Mouse (Mus musculus) kidney, adult 11 months (tissue): ENCODE results near the gene Sprr2a3.
"Not testable (repeated sequence)": the region's sequence is repeated elsewhere in the genome, so short reads cannot be mapped to it uniquely, and the experiment has no call there.

Experiments used
- DNase-seq: peaks from one replicate; pipeline ENCODE4 v3.0.0; 2022

Gene Sprr2a3

GRCm38 (mm10) chr3:92285101-92285500, at the start of gene Sprr2a3:
Gene Sprr2a3 (plus strand): TSS chr3:92285417.
- not testable (repeated sequence) for DNase-seq

- DNase-seq, result not testable (repeated sequence)
Observed at GRCm38 (mm10) chr3:92236463-92237189, 48.6 kb upstream of the Sprr2a3 start.

GRCm38 (mm10) chr3:92238736-92239135, 46.5 kb upstream of the Sprr2a3 start:
- not testable (repeated sequence) for DNase-seq

GRCm38 (mm10) chr3:92239197-92239596, 46.0 kb upstream of the Sprr2a3 start:
- not testable (repeated sequence) for DNase-seq

GRCm38 (mm10) chr3:92244833-92245232, 40.4 kb upstream of the Sprr2a3 start:
- not testable (repeated sequence) for DNase-seq

GRCm38 (mm10) chr3:92246245-92246644, 39.0 kb upstream of the Sprr2a3 start:
- not testable (repeated sequence) for DNase-seq

- not testable (repeated sequence) for DNase-seq
Observed at GRCm38 (mm10) chr3:92248494-92248893, 36.7 kb upstream of the Sprr2a3 start.

GRCm38 (mm10) chr3:92250450-92250849, 34.8 kb upstream of the Sprr2a3 start:
- DNase-seq, result not testable (repeated sequence)

- not testable (repeated sequence) for DNase-seq
Observed at GRCm38 (mm10) chr3:92253860-92254259, 31.4 kb upstream of the Sprr2a3 start.

GRCm38 (mm10) chr3:92258526-92258925, 26.7 kb upstream of the Sprr2a3 start:
- DNase-seq, result not testable (repeated sequence)

- DNase-seq, result not testable (repeated sequence)
Observed at GRCm38 (mm10) chr3:92263462-92263861, 21.8 kb upstream of the Sprr2a3 start.

- DNase-seq, result not testable (repeated sequence)
Observed at GRCm38 (mm10) chr3:92271414-92271985, 13.7 kb upstream of the Sprr2a3 start.

GRCm38 (mm10) chr3:92273504-92273903, 11.7 kb upstream of the Sprr2a3 start:
- DNase-seq, result not testable (repeated sequence)

- DNase-seq, result not testable (repeated sequence)
Observed at GRCm38 (mm10) chr3:92274018-92274417, 11.2 kb upstream of the Sprr2a3 start.

- not testable (repeated sequence) for DNase-seq
Observed at GRCm38 (mm10) chr3:92279663-92280062, 5.6 kb upstream of the Sprr2a3 start.

GRCm38 (mm10) chr3:92280963-92281606, 4.1 kb upstream of the Sprr2a3 start:
- DNase-seq, result not testable (repeated sequence)

- DNase-seq, result not testable (repeated sequence)
Observed at GRCm38 (mm10) chr3:92288489-92288888, 3.3 kb downstream of the Sprr2a3 start.

- DNase-seq, result no peak
Observed at GRCm38 (mm10) chr3:92307406-92307805, 22.2 kb downstream of the Sprr2a3 start.

- DNase-seq, result no peak
Observed at GRCm38 (mm10) chr3:92316320-92316719, 31.1 kb downstream of the Sprr2a3 start, which contains the start of gene Sprr2b. Gene Sprr2b (plus strand): TSS chr3:92316620.

- no peak for DNase-seq
Observed at GRCm38 (mm10) chr3:92317384-92317783, 32.2 kb downstream of the Sprr2a3 start.

- no peak for DNase-seq
Observed at GRCm38 (mm10) chr3:92336278-92336677, 51.1 kb downstream of the Sprr2a3 start.

GRCm38 (mm10) chr3:92338840-92339239, 53.6 kb downstream of the Sprr2a3 start, which contains the start of gene Sprr2d:
Gene Sprr2d (plus strand): TSS chr3:92339140.
- DNase-seq, result no peak
